Mouse (Mus musculus) liver, adult (tissue): ENCODE measurements at regions not wholly inside any gene's neighbourhood (a gene's known extent, or its start where the extent isn't known, plus 50 kb on each side); places are given as distances from the start of the nearest gene placed in this dataset.

Experiments used
- GATA4 ChIP-seq: IDR thresholded peaks from 2 replicates; pipeline ENCODE4 v1.6.1; 2014; ENCODE audit warnings: mild to moderate bottlenecking, low read length; ENCODE audit not compliant: insufficient replicate concordance

DNA sequence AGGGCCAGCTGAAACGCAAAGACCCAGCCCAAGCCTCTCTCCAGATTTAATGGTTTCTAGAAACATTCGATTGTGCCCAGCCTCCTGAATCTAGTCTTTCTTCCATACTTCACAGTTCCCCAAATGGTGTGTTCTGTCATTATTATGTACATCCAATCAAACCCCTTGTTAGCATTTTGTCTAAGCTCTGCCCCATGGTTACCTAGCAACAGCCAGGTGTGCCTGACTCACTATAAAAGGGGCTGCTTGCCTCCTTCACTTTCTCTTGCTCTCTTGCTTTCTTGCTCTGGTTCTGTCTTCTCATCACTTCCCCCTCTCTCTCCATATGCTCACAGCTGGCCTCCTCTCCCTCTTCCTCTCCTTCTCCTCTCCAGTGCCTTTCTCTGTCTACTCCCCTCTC lies 217.8 kb downstream of the Phlda1 start:
- no peak for TF ChIP-seq GATA4

DNA sequence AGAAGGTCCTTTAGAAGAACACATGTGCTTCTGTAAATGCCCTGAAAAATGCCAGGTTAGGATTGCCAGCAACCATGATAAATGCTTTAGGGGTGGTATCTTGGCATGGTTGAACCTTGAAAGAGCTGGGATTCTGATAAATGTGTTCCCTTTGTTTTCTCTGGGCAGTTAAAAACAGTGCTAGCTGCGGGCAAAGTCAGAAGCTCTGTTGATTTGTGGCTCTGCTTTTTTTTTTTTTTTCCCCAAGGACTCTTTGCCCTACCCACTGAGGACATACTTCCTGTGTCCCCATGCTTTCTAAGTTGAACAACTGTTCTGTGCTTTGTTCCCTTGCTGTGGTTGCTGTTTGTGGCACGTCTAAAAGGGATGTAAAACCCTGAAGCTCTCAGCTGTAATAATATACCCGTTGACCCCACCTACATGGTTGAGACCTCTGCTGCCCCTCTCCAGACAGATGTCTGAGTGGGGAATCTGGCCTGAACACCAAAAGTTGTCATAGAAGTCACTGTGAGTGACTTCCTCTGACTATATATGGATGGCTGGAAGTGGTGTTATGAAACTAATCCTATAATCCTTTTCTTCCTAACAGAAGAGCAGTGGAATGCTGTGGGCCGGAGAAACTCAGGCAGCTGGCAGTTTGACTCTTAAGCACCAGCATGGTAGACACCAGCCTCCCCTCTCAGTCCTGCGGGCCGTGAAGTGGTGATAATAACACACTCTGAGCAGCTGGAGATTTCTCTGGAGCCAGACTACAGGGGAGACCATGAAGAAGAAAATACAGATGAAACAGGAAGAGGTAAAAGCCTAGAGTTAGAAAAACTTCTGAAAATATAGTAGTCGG lies 218.7 kb downstream of the Phlda1 start:
- no peak for TF ChIP-seq GATA4

DNA sequence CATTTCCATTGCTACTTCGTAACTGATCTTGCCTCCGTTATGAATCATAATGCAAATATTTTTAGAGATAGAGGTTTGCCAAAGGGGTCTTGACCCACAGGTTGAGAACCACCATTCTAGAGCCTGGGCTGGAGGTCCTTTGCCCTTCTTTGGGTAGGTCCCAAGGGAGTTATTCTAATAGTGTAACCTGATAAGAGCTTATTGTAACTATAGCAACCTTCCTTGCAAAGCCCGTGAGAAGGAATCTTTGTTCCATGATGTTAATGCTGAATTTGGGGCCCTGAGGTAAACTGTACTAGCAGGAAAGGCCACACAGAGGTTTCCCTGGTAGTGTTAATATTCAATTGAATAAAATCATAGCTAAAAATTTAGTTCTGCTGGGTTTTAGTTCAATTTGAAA lies 229.9 kb downstream of the Phlda1 start:
- no peak for TF ChIP-seq GATA4

DNA sequence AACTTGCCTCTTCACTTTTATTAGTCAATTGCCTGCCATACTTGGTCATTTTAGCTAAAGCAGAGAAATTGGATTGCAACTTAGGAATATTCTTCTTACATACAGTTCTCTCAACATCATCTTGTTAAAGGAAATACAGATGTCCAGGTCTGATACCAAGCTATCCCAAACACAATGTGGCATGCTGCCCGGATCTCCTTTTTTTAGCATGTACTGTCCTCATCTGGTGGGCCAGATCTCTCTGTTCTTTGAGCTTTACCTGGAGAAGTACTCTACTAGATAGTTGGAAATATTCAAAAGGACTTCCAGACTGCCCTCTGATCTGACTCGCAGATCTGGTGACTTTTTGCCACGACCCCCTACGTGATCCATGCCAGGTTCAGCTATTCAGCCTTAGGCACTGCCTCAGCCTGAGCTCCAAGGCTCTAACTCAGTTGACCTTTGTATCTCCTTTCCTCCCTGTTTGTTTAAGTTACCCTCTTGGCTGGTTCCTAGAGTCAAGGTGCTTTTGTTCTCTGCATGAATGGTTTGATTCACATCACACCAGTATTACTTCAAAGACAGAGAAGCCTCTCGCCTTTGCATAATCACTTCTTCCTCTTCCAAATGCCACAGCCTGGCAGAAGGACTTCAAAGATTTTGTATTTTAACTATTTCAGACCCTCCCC lies 232.9 kb upstream of the Krr1 start:
- TF ChIP-seq GATA4 = no peak

DNA sequence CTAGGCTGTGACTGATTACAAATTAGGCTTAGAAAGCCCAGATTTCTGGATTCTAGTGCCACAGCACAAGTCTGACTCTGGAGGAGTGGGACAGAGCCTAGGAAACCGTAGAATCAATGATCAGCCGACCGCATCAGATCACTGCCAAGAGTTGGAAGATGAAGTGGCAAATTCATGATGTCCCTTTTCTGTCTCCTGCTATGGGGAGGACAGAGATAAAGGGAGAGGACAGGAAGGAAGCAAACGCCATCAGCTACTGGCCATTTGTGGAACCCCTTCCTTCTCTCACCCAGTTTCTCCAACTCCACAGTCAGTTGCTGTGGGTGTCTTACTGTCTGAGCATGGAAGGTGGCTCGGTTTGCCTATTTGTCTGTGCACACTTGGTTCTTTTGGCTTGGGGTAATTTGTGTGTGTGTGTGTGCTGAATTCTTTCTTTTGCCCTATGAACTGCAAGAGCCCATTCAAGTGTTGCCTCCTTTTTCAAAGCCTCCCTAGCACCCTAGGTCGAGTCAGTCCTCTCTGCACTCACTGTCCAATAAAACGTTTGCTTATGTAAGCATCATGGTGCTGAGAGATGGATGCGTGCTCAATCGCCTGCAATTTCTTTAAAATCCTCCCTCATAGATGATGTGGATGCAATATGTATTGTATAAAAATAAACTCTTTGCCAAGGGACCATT lies 231.7 kb upstream of the Krr1 start:
- no peak for TF ChIP-seq GATA4

- TF ChIP-seq GATA4 = no peak
These were observed 231.0 kb upstream of the Krr1 start for GRCm38 (mm10) chr10:111741301-111741945.

GRCm38 (mm10) chr10:111743291-111743690 lies 229.2 kb upstream of the Krr1 start:
- no peak for TF ChIP-seq GATA4

DNA sequence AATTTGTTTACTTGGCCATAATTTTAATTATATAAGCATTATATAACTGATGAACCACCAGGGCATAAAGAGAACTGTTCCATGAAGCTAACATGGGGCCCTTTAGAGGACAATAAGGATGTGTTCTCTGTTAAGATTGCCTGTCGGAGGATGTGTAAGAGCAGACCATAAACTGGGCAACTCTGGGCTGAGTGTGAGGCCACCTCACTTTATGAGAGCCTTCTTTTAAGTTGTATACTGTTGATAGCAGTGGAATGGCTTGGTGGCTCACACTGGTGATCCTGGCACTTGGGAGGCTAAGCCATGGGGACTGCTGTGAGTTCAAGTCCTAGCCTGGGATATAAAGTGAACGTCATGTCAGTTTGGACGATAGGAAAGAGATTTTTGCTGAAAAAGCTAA lies 227.3 kb upstream of the Krr1 start:
- no peak for TF ChIP-seq GATA4

DNA sequence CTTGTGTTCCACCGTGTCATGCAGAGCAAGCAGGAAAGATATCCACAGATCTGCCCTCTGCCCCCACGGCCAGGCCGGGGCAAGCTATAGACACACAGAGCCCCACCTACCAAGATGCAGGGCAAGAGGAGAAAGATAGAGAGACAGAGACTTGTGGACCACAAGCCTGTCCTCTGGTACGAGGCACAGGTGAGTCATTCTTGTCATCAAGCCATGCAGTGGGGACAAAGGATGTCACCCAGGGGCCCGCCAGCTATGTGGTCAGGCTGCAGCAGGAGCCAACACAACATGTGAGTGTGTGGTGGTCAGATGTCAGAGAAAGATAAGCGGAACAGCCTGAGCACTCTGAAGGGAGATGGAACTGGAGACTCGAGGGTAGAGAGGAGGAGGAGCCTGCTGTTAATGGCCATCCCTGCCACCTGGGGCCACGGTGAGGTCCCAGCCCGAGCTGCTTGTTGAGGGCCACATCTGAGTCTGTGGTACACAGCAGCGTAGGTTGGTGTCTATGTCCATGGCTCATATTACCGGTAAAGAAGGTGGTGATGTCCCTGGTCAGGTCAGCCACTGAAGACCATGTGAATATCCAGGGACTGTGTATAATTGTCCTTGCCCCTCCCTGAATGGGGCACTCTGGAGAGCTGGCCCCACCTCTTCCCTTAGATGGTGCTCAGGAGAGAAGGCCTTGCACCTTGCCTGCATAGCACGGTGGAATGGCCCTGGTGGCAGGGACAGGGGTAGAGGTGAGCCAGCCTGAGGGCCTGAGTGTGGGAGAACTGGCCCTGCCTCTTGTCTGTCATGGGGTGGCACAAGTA lies 226.2 kb upstream of the Krr1 start:
- no peak for TF ChIP-seq GATA4

- TF ChIP-seq GATA4 = no peak
These were observed 225.5 kb upstream of the Krr1 start for GRCm38 (mm10) chr10:111746879-111747477.

- TF ChIP-seq GATA4 = no peak
These were observed 224.0 kb upstream of the Krr1 start for GRCm38 (mm10) chr10:111748482-111748881.

DNA sequence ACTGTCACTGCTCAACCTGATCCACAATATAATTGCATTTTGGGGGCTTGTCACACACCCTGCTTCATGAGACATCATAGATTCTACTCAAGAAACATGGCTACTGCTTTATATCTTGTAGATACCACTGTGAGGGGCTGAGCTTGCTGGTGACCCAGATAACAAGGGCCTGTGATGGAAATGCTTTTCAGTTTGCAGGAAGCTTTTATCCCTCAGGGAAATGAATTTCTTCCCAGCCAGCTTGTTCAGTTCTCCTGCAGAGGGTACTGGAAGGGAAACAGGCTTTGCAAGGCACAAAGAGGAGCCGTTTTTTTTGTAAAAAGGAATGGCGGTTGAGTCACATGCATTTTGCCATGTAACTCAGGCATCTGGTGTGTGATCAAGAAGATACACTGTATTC lies 218.8 kb upstream of the Krr1 start:
- TF ChIP-seq GATA4 = no peak

DNA sequence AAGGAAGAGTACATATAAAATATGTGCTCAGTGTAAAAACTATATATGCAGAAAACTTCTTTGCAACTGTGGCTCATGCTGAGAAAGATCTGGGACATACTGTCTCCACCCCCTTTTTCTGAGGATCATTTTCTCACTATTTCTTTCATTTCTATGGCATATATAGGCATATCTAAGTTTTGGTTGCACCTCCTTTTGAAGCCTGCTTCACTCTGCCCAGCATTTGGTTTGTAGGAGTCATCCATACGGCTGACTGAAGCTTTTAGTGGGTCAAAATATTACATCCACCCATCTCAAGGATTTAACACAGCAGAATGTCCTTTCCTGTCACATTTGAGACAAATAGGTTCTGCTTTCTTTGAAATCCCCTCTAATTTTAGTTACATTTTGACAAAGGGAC lies 216.5 kb upstream of the Krr1 start:
- no peak for TF ChIP-seq GATA4

GRCm38 (mm10) chr10:111756528-111756927 lies 215.9 kb upstream of the Krr1 start:
- TF ChIP-seq GATA4 = no peak
